Mouse (Mus musculus) left cerebral cortex, postnatal 4 days (tissue): Measurements from ENCODE around the gene Nhej1. TPM values are rescaled to one million over a fixed set of nuclear protein-coding genes. Genes with fewer than 3 reads are reported as not detected.

Experiments used
- DNase-seq: peaks from one replicate; pipeline ENCODE4 v3.0.0-alpha.2; 2022
- intact Hi-C: fragments of 180-260 bp; cut with DNase I; formaldehyde crosslinking; loops from one replicate; pipeline ENCODE4 v1.15.1; 2025
- total RNA-seq, 2 experiments: library from RNA; stranded (reverse); gene quantifications; 2 replicates each; pipeline ENCODE4 v1.2.3; 2021

The Nhej1 gene
- total RNA-seq, 2 experiments from 2014 or later, result 2.3 to 2.5 TPM

DNA sequence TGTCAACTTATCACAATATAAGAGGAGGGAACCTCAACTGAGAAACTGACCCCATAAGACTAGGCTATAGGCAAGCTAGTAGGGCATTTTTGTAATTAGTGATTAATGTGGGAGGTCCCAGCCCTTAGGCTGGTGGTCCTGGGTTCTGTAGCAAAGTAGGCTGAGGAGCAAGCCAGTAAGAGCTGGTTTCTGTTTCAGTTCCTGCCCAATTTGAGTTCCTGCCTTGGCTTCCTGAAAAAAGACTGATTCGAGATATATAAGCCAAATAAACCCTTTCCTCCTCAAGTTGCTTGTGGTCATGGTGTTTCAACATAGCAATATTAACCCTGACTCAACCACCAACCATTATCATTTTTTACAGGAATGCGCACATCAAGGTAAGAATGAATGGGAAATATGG lies 127.8 kb downstream of the Nhej1 start:
- intact Hi-C loops, result no loop called here
- DNase-seq, result no peak

DNA sequence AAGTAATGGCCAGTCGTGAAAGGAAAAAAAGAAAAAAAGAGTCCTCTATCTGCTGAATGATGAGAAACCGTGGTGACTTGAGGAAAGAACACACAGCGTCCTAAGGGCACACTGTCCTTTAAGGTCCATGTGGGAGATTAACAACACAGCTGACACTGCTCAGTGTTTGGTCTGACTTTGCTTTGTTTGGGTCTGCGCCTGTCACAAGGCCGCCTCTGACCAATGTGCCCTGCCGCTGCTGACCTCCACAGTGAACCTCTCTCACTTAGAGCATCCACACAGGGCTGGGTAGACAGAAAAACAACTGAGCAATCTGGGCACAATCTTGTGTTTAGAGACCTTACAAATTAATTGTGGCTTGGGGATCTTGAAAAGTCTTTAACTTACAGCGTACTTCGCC lies 148.0 kb downstream of the Nhej1 start:
- DNase-seq, result no peak
- intact Hi-C loops, result no loop called here

DNA sequence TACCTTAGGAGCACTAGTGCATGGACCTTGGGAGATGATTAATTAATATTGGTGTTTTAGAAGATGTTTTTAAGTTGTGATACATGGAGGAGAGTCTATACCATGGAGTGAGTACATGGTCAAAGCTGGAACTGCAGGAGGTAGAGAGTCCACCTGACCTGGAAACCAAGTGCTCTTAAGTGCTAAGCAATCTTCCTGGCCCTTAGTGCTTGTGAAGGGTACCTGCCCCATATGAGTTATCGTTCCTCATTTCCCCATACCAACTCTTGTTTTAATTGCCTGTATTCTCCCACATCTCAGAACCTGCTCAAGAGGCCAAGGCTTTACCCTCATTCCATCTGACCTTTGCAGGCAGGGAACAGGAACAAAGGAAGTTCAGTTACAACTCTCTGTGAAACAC lies 149.1 kb downstream of the Nhej1 start:
- DNase-seq, result no peak
- intact Hi-C loops, result no loop called here

DNA sequence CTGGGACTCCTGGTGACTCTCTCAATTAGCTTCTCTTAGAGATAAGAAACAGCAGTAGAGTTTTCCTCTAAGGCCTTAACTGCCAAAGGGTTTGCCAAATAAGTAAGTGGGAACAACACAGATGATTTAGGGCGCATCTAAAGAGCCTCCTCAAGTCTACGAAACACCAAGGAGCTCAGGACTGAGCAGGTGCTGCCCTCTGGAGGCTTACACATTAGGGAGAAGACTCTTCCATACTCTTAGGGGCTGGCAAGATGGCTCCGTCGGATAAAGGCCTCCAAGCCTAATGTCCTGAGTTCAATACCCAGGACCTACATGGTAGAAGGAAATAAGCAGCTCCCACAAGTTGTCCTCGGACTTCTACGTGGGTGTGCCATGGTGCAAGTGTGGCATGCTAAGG lies 151.4 kb downstream of the Nhej1 start:
- intact Hi-C loops, result no loop called here
- no peak for DNase-seq

DNA sequence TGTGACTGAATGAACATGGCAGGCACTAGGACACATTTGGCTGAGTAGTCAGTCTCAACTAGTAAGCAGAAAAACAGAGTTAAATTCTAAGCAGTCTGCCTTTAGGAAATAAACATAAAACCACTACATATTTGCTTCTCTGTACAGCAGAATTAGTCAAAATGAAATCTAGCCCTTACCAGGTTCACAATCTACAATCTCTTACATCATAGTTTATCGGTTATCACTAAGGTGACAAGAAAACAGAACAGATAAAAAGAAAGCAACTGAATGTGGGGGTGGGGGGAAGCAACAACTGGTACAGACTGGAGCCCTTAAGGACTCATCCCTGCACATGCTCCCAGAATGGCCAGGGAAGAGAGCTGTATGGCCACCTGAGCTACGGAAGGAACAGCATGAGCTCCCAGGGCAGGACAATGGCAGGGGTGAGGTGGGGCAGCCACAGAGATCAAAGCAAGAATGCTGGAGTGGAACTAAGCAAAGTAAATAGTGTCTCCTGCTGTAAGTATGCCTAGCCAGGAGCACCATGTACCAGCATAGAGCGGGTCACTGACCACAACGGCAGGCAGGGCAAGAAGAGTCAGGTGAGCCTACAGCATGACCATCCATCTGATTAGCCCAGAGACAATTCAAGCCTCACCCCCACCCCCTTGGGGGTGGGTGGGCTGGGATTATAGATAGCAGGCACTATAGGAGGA lies 153.5 kb downstream of the Nhej1 start:
- no peak for DNase-seq
- intact Hi-C loops, result no loop called here

DNA sequence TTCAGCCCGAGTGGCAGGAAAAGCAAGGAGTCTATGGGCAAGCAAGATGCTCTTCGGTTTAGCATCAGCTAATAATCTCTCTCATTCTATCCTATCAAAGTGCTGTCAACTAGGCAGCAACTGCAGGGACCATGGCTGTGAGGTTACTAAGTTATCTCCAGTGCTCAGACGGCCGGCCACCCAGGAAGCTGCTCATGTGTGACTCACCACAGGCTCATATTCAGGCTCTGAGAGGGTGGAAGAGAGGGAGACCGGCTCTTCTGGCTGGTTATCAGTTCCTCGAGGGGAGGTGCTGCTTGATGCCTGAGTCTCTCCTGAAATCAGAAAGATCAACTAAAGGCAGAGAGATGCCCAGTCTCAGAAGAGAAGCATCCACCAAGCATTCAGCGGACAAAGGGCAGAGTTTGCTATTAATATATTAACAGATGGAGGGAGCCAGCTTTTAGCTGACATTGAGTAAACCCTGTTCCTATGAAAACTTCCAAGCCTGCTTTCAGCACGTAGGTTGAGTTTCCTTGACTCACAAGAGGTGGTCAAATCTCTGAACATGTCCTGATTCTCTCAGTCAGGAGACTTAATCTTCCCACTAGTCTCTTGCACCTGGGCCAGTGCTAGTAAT lies 156.9 kb downstream of the Nhej1 start:
- DNase-seq, result no peak
- intact Hi-C loops, result no loop called here

DNA sequence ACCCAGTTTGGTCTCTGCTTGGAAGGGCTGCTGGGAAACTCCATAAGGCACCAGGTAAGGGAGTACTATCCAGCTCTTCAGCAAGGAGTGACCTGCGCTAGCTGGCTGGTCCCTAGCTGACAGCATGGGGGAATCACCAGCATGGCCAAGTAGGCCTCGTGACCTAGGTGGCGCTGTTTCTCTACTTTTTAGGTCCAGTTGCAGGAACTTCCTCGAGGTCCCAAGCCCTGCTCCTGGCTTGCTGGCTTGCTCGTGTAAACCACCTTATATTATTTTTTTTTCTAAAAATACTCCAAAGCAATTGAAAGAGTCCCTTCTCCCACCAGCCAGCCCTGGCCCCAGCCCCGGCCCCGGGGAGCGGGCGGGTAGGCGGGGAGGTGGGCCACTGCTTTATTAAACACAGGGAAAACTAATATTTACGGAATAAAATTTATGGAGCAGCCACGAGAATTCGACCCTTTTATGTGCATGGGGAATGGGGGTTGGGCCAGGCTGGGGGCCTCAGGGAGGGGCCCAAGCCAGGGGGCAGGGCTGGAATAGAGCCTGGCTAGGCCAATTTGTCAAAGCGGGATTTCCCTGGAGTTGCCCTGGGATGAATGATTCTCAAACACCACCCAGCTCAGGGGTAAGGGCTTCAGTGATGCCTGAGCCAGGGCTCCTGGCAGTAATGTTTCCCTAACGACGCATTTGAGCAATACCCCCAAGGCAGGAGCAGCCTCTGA lies 160.3 kb downstream of the Nhej1 start:
- DNase-seq, result peak; percentile 81
- intact Hi-C loops, result no loop called here

DNA sequence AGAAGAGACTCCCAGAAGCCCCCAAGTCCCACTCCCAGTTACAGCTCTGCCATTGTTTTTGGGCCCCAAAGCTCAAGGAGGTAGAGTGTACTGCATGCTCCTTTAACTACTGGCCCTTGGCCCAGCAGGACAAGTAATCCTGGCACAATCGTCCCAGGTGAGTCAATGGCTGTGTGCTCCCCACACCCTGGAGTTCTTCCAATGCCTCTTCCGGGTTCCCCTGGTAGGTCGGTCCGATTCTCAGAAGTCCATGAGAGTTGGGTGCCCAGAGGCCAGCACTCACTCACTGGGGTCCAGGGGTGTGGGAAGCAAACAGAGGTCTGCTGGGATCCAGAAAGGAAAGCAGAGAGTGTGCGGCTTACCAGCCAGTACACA lies 162.2 kb downstream of the Nhej1 start:
- intact Hi-C loops, result no loop called here
- no peak for DNase-seq

DNA sequence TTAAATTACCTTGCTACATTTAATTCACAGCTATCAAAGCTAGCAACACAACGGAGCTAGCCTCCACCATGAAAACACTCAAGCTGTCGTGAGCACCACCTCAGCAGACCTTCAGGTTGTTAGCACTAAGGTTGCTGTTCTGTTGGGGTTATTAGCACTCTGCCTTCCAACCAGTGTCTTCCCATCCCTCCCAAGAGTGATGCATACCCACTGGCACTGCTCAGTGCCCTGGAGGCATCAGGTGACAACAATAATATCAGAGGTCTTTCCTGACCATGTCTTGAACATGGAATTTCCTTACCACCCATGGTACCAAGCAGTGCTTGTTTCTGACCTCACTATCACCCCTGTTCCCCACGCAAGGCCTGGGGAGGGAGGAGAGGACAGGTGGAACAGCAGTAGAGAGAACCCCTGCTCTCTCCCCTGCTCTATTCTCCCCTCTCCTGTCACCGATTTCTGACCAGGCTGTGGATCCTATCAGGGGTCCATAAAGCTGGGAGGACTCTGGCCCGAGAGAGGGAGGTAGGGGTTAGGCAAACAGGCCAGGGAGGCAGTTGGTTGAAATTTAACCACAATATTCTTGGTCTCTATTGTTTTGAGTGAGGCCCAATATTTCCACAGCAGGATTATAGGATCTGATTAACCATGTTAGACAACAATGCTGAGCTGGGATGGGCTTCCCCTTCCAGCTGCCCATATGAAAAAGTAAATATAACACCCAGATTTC lies 162.7 kb downstream of the Nhej1 start:
- no peak for DNase-seq
- intact Hi-C loops, result no loop called here

DNA sequence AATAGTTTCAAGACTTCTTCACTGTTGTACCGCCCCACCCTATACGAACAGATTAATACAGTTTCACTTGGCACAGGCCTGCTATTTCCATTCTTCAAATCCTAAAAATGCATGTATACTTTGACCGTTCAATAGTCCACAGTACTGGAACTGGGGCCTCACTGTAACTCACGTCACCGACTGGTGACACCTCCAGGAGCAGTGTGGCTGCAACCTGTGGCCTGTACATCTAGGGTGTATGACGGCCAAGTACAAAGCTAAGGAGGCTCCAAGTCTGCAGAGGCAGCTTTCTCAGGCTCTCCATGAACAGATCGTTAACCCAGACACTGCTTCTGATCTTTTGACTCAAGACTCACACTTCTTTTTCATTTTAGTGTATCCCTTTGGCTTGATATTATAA lies 163.3 kb downstream of the Nhej1 start:
- DNase-seq, result no peak
- intact Hi-C loops, result no loop called here

DNA sequence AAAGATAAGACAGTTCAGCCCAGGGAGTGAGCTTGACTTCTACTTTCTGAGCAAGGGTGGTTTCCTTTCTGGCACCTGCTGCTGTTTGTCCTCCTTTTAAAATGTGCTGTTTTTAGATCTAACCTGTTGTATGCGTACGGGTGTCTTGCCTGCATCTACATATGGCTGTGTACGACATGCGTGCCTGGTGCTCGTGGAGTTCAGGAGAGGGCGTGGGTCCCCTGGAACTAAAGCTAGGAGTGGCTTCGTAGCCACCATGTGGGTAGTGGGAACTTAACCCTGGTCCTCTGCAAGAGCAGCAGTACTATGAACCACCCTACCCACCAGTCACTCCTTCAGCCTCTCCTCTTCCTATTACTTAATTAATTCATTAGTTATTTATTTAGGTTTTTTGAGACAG lies 164.9 kb downstream of the Nhej1 start:
- DNase-seq, result no peak
- intact Hi-C loops, result no loop called here

DNA sequence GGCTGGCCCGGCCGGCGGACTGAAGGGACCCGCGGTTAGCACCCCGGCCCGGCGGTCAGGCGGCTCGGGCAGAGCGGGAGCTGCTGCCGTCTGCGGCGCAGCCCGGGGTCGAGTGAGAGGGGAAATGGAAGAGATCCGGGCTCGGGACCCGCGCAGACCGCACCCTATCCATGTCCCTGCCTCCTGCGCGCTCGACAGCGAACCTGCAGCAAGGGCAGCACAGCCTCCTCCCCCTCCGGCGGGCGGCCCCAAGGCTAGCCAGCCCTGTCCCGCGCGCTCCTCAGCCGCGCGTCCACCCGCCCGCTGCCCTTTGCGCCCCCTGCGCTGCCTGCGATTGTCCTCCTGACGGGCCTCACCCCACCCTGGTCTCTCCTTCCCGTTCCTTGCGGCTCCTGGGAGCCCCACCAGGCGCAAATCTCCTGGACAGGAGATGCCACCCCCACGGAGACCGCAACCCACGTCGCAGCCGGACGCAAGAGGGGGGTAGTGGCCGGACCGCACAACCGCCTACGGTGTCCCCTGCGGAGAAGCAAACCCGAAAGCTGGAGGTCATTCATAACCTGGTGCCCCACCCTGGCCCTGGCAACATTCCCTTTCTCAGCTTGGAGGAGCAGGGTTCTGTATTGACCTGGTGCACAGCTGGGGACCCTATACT lies 173.3 kb downstream of the Nhej1 start, which contains the start of gene Ihh:
TSS of gene Ihh (minus strand) at position 117 of the 655 bp plus-strand sequence.
- intact Hi-C loops, result loop anchor here (5.0 kb wide), 1 partner anchor 66 kb away; no protein-coding TSS in a partner anchor
- DNase-seq, result no peak

DNA sequence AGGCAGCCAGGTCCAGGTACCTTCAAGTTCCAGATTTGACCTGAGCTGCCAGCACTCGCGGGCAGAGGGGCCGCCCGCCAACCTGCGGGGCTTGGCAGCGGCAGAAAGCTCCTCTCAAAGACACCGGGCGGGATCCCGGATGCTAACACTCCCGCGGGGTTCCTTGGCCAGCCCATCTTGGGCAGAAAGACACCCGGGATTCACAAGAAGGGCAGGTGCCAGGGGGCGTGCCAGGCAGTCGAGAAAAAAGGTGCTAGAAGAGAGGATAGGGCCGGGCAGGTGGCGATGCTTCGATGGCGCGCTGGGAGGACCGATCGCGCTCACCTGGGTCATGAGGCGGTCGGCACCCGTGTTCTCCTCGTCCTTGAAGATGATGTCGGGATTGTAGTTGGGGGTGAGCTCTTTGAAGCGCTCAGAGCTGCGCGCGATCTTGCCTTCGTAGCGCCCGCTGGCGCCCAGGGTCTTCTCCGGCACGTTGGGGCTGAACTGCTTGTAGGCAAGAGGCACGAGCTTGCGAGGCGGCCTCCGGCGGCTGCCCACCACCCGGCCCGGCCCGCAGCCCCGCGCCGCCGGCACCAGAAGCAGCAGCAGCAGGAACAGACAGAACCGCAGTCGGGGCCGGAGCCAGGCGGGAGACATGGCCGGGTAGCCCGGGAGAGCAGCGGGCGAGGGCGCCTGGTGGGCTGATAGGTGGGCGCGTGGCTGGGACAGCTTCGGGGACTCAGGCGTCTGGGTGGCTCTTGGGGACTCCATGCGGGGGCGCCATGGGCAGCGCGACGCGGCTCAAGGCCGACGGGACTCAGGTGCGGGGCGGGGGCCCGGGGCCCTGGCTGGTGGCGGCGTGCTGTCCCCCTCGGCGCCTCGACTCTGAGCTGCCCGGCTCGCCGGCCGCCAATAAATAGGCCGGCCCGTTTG lies 174.2 kb downstream of the Nhej1 start:
- intact Hi-C loops, result loop anchor here (5.0 kb wide), 1 partner anchor 66 kb away; no protein-coding TSS in a partner anchor
- no peak for DNase-seq

DNA sequence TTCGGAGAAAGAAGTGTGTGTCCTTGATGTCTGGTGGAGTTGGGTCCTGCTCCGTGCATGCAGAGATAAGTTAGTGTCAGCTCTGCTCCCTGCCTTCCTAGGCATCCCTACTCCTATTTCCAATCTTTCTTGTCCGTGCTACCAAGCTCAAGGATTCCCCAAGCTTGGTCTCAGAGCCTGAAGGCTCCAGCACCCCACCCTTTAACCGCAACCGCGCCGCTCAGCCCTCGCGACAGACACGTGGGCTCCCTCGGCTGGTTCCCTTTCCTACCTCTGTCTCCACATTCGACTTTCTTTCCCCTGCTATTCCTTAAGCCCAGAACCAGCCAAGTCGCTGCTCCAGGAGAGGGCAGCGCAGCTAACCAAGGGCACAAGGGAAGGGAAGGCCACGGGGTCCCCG lies 174.9 kb downstream of the Nhej1 start:
- intact Hi-C loops, result loop anchor here (5.0 kb wide), 1 partner anchor 67 kb away; no protein-coding TSS in a partner anchor
- DNase-seq, result no peak

DNA sequence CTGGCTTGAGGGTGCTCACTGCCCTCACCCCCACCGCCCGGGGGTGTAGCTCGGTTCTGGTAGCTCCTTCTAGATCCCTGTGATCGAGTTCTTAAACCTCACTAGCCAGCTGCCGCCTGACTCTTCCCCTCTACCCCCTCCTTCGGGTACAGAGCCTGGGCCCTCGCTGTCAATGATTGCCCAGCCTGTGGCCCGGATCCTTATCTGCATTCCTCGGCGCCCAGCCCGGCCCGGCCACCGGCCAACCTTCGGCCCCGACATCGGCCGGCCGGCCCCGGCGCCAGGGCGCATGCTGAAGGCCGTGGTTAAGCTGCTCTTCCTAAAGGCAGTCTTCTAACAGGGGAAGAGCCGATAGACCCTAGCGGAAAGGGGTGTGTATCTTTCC lies 175.3 kb downstream of the Nhej1 start:
- no peak for DNase-seq
- intact Hi-C loops, result loop anchor here (5.0 kb wide), 1 partner anchor 68 kb away; no protein-coding TSS in a partner anchor

DNA sequence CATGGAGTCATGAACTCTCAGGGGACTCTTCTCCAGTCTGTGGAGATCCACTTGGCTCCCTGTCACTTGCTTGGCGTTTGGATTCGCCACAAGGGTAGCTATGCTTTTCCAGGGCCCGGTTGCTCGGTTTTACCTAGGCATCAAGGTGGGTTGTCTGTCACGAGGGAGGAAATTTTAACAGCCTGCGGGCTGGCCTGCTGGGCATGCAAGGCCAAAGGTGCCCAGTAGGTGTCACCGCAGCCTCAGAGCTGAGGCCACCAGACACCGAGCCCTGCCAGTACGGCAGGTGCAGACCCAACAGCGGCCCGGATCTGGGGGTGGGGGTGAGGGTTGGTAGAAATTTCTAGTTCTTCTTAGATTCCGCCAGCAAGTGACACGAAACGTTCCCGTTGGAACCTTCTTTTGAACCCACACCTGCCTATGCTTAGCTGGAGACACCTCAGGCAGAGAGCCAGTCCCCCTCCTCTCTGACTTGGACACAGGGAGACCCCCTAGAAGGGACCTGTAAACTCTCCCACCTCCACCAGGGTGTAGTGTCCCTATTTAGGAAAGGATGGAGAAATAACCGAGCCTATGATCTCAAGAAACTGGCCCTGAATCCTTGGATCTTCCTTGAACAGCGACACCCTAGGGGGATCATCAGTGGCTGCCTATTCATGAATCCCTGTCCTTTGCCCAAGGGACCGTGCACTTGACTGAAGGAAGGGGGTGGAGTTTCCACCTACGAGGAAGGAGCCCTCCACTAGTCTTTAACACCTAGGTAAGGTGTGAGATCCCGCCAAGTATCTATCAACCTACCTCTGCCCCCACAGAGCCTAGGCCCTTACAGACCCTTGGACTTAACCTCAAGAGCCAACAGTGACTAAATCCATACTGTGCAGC lies 176.0 kb downstream of the Nhej1 start:
- DNase-seq, result peak; percentile 70
- intact Hi-C loops, result no loop called here

DNA sequence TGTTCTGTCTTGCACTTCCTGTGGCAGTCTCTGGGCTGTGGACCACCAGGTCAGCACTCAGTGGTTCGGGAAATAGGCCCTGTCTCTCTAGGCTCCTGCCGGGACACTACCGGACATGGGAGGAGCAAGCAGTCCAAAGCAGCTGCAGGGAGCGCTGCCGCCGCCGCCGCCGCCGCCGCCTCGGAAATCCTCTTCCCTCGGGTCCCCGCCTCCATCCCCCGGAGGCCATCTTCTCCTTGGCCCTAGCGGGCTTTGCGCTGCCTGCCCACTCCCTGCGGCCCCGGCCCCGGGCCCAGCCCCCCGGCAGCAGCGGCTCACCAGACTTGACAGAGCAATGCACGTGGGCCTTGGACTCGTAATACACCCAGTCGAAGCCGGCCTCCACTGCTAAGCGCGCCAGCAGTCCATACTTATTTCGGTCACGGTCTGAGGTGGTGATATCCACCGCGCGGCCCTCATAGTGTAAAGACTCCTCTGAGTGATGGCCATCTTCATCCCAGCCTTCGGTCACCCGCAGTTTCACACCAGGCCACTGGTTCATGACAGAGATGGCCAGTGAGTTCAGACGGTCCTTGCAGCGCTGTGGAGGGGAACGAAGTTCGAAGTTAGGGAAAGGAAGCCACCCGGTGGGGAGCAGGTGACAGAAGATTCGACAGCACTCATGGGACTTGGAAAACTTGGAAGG lies 176.9 kb downstream of the Nhej1 start:
- peak; percentile 14 for DNase-seq
- intact Hi-C loops, result no loop called here
